Mouse (Mus musculus) forelimb bud, embryonic 11.5 days (tissue): ENCODE results near the gene Olfr315.
"Not testable (repeated sequence)": the region's sequence is repeated elsewhere in the genome, so short reads cannot be mapped to it uniquely, and the experiment has no call there.

Experiments used
- DNase-seq: peaks from one replicate; pipeline ENCODE4 v3.0.0-alpha.2; 2012; ENCODE audit warnings: low read depth, low spot score

Gene Olfr315

DNA sequence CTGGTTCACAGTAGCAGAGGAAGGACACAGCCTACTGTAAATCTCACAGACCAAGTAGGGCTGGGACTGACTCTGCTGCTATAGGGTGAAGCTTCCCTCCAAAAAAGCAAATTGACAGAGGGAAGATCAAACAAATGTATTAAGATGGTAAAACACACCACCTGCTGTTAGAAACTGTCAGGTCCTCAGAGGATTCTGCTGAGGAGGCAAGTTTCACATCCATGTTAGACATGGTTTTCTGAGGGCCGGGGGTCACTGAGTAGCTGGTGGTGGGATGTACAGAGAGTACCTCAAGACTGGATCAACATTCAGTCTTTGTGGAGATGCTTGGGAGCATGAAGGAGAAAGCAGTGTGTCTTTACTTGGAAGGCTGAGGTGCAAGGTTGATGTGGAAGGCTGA lies 42.7 kb downstream of the Olfr315 start:
- DNase-seq: no peak

GRCm38 (mm10) chr11:58828937-58829336 lies 55.9 kb downstream of the Olfr315 start, which contains the start of gene Olfr312:
Olfr312 (plus strand) TSS chr11:58829237.
- not testable (repeated sequence) for DNase-seq

GRCm38 (mm10) chr11:58829764-58830163 lies 56.8 kb downstream of the Olfr315 start:
- DNase-seq: no peak
